Mouse (Mus musculus): Measurements from ENCODE around the gene Arvcf.

The Arvcf gene

DNA sequence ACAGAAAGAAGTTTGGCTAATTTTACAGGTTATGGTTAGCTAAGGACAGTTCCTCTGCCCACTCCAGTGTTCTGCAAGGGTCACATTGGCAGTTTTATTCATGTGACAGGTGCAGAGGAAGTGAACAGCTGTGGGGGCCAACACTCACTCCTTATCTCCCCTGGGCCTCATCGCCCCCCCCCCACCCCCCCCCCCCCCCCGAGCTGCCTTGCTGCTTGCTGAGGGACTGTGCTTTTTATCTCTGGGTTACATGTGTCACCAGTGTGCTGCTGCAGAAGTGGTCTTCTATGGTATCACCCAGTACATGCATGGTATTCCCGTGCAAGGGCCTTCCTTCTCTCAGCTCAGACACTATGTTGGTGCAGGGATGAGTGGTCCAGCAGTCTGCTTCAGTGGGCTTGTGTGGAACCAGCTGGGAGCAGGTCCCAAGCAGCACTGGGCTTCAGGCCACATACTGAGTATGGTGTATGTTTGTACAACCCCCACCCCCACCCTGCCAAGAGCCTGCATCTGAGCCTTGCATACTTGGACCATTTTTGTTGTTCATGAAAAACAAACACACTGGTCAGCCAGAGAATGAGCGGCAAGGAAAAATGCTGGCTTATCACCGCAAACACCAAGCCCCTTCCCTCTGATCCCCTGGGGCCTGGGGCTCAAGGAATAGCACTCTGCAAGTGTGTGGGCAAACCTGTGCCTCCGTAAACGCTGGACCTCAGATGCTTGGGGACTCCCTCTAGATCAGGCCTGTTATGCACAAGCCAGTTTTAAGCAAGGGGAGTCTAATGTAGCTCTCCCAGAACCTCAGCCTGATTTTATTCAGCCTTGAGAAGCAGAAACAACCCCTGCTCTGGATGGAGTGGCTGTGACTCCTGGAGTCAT is 40.0 kb downstream of the Arvcf start:
- DNase-seq (ENCODE audit: low spot score in 2 of 2) = peak in 1 of 2 experiments; percentile 17

DNA sequence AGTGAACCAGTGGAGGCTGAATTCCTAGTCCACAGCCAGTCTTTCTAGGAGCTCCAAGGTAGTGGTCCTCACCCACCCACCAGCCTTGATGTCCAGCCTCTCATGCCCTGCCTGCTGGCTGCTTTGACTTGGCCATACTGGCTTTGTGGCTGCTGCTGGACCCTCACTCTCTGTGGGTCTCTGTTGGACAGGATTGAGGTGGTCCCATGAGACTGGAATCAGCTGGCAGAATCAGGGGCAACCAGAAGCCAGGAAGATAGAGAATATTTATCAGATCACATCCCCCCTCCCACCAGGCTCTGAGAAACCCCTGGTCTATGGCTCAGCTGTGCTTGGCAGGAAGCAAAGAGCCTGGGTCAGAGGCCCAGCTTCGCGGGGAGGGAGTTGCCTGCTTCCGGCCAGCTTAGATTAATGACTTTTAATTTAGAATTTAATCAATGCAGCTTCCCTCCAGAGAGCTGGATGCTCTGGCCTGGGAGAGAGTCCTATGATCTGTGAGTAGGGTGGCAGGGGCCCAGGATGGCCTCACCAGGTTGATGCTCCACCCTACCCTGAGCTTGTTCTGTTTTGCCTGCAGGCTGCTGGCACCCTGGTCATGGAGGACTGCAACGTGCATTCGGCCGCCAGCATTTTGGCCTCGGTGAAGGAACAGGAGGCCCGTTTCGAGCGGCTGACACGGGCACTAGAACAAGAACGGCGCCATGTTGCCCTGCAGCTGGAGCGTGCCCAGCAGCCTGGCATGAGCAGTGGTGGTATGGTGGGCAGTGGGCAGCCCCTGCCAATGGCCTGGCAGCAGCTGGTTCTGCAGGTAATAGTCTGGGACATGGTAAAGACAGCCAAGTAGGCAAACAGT is 40.8 kb downstream of the Arvcf start:
- no peak for DNase-seq (ENCODE audit: low spot score in 2 of 2)

DNA sequence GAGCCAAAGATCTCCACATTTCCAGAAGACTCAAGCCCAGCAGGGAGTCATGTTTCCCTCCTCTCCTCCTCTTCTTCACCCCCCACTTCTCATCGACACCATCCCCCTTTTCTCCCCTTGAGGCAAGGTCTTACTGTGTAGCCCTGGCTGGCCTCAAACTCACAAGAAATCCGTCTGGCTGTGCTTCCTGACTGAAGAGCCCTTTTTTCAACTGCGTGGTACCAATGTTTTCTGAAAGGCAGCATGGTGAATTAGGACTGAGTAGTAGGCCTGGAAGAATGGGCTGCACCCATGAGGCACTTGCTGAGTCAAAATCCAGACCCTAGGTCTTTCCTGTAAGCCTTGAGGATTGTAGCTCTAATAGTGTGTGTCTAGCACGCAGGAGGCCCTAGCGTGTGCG is 42.4 kb downstream of the Arvcf start:
- DNase-seq (ENCODE audit: low spot score in 2 of 2) = no peak

DNA sequence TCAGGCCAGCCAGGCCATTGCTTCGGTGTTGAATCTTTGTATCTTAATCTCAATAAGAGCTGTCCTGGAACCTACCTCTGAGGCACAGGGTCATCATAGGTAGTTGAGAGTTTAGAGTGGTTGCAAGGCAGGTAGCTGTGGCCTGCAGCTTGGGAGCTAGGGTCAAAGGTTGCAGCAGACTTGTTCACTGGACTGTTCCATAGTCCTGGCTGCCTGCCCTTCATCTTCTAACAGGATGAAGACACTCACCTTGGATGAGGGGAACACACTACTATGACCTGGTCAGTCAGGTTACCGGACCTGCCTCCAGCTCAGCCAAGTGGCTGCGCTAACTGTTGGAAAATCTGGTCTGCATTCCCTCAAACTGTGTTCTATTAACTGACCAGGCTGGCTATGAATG is 43.1 kb downstream of the Arvcf start:
- DNase-seq (ENCODE audit: low spot score in 2 of 2) = no peak

DNA sequence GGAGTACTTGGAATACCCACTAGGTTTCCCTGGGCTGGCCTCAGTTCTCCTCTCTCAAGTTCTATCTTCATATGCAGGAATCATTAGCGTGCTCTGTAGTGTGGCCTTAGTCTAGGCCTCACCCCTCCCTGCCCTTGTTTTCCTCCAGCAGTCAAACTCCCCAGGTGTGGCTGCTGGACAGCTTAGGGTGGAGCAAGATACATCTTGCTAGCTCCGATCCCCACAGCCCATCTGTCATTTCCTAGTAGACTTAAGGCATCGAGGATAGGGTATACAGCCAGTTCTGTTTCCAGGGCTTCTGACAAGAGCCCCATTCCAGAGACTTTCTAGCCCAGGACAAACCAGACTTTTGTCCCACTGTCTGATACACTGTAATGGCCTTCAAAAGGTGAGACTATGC is 43.7 kb downstream of the Arvcf start:
- DNase-seq (ENCODE audit: low spot score in 2 of 2) = no peak

DNA sequence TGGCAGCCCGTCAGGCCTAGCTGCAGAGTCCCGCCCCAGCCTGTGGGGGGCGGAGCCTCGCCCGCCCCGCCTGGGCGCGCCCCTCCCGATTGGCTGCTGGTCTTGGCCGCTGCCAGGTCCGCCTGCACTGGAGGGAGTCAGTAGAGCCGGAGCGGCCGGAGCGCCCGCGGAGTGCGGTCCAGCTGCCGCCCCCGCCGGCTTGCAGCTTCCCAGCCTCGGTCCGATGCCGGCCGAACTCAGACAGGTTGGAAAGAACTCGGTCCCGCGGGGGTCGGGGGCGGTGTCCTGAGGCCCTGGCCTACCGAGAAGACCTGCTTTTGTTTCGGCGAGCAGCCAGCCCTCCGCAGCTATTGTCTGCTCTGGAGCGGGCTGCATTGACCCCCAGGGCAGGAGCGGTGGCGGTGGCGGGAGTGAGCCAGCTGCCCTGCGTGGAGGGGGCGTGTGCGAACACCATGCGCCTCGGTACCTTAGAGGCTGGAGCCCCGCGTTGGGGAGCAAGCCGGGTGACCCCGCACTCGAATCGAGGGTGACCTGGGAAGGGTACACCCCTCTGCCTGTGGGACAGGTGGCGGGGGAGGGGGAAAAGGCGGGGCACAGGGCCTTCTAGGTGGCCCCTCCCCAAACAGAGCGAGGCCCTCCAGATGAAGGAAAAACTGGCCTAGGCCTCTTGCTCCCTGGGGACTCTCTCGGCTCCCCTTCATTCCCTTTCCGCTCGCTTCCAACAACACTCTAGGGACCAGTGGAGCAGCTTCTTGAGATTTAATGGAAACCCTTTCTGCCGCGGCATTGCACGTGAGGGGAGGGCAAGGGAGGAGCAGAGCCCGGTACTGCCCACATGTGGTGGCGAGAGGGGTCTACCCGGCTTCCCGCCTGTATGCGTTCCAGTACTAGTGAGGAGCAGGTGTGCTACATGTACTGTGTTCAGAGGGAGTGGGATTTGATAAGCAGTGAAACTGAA is 44.8 kb downstream of the Arvcf start:
- DNase-seq (ENCODE audit: low spot score in 2 of 2) = peak; percentile 91 to 94

DNA sequence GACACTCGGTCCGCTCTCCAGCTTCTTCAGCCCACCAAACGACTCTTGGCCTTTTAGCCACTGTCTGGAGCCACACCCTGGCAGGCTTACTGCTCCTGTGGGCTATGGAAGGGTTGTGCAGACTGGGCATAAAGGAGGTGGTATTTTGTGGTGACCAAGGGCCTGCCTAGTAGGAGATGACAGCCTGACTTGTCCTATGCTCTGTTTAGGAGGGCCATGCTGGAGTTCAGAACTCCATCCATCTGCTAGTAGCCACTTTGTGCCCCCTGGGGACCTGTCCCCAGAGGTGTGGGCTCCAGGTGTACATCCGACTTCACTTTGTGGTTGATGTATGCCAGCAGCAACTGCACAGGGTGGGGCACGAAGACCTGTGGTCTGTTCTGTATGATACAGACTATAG is 45.6 kb downstream of the Arvcf start:
- no peak for DNase-seq (ENCODE audit: low spot score in 2 of 2)

DNA sequence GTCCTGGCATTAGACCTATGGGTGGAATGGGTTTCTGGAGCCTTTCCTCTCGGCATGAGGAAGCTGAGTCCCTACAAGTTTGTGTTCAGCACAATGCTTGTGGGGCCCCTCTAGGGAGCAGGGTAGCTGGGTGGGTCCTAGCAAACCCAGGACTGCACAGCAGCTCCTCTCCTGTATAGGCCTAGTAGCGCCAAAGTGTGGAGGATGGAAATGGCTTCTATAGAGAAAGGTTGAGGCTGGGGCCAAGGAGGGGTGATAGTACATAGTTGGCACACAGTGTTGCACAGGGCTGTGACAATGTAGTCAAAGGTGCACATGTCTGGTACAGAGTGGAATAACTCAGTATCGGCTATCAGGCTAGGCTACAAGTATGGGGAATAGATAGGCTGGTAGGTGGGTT is 46.1 kb downstream of the Arvcf start:
- DNase-seq (ENCODE audit: low spot score in 2 of 2) = no peak

DNA sequence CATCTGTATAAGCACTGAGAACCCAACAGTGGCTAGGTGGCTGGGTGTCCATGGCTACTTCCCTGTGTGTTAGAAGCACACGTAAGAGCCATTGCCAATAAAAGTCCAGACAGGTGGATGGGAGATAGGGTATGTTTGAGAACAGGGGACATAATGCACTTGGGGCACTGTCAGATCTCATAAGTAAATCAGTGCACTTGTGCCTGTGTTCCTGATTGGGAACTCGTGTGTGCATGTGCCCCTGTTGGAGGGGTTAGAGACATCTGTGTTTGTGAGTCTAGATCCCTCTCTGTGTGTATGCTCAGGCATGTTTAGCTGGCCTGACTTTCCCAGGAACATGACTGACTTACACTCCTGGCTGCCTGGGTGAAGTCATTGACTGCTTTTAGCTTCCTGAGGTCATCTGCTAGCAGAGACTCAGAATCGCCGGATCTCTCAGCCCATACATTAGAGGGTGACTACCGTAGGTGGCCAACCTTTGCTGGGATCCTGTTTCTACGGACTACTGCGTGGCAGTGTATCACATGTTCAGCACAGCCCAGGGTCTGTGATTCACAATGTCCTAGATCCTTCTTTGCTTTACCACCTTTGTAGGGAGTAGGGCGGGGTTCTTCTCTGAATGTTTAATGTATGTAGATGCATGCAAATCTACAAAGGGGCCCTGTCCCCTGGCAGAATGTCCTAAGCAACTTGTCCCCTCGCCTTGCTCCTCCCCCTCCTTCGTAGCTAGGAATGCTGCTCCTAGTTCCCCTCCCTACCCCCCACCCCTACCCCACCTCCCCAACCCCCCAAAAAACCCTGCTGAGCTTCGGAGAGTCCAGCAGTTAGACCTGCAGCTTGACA is 47.0 kb downstream of the Arvcf start:
- DNase-seq (ENCODE audit: low spot score in 2 of 2) = no peak

DNA sequence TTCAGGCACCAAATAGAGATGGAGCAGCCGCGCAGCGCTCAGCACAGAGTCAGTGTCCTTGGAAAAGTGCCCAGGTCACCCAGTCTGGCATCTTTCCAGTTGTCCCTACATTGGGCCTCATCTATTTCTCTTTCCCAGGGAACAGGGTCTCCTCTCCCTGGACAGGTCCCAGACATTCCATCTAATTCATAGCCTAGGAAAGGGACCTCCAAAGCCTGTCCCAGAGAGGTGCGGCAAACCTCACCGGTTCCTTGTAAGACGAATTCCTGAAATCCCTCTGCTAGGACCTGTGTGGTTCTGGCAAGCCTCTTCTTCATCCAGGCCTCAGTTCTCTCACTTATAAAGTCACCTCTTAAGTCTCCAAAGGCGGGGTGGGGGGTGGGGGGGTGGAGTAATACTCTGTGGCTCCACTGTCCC is 47.6 kb downstream of the Arvcf start:
- no peak for DNase-seq (ENCODE audit: low spot score in 2 of 2)

DNA sequence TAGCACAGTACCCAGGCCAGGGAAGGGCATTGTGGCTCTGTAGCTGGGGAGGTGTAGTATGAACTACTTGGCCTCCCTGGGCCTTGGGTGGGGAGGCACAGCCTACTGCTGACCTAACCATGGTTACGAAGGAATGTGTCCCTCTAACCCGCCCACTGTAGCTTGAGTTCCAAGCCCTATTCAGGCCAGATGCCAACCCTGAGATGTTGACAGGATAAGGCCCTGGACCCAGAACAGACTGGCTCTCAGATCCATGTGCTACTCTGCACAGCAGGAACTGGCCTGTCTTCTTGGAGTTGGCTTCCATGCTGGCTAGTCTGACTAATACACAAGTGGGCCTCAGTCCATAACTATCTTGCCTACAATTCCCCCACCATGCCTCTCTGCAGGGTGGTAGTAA is 48.2 kb downstream of the Arvcf start:
- DNase-seq (ENCODE audit: low spot score in 2 of 2) = no peak

DNA sequence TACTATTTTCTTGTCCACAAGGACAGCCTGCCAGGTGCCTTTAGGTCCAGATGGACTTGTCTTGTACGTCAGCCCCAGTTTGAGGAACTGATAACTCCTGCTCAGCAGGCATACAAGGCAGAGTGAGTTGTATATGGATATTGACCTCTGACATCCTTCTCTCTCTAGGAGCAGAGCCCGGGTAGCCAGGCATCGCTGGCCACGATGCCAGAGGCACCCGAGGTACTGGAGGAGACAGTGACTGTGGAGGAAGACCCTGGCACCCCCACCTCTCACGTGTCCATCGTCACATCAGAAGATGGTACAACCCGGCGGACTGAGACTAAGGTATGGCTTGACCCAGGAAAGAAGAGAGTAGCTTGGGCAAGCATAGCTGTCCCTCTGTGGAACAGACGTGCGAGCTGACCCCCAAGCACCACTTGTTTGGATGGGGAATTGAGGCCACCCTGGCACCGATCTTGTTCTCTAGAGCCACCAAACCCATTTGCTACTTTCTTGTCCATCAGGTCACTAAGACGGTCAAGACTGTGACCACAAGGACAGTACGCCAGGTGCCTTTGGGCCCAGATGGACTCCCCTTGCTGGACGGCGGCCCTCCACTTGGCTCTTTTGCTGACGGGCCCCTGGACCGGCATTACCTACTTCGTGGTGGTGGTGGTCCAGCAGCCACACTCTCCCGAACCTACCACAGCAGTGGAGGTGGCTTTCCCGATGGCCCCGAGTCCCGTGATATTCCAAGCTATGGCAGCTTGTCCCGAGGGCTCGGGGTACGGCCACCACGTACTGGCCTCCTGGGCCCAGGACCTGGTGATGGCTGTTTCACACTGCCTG is 49.0 kb downstream of the Arvcf start:
- DNase-seq (ENCODE audit: low spot score in 2 of 2) = no peak

DNA sequence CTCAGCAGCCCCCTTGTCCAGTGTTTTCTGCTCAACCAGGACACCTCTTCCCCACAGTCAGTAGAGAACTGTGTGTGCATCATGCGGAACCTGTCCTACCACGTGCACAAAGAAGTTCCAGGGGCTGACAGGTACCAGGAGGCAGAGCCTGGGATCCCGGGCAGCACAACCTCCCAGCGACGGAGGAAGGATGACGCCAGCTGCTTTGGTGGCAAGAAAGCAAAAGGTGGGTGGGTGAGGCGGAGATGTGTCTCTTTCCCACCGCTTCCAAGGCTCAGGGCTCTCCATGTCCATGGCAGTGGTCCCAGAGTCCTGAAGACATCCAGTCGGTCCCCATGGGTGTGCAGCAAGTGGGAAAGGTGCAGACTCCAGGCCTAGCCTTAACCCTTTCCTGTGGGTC is 52.0 kb downstream of the Arvcf start:
- no peak for DNase-seq (ENCODE audit: low spot score in 2 of 2)

DNA sequence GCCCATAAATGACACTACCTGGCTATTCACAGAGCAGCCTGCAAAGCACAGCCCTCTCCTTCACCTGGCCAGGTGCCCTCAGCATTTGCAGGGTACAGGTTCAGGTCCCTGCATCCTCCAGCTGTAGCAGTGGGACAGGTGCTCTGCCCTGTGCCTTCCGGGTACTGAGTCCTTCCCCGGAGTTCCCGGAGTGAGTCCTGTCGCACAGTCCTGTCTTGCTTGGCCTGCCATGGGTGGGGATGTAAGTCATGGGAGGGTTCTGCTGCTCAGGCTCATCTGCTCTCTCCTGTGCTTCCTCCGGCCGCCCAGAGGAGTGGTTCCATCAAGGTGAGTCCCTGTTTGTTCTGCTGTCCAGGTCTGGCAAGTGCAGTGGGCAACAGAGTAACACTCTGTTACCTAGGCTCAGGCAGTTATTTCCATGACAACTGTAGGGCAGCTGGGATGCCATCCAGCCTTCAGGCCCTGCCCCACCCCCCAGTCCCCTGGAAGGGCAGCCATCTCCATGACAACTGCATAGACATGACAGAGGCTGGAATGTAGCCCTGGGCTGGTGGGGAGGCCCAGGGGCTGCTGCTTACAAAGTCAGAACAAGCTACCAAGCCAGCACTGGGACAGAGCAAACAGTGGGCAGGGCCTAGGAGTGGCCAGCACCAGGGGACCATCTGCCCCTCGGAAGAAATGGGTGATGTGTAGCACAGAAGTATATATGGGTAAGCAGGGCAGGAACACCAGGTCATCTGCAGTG is 52.7 kb downstream of the Arvcf start:
- DNase-seq (ENCODE audit: low spot score in 2 of 2) = no peak

DNA sequence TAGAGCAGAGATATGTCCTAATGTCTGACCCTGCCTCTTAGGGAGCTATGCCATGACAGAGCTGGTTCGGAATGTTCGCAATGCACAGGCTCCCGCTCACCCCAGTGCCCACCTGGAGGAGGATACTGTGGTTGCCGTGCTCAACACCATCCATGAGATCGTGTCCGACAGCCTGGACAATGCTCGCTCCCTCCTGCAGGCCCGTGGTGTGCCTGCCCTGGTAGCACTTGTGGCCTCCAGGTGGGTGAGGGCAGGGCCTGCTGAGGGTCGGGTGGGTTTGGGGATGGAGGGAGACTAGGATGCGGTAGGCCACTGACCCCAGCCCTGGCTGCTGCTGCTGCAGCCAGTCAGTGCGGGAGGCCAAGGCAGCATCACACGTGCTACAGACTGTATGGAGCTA is 55.3 kb downstream of the Arvcf start:
- DNase-seq (ENCODE audit: low spot score in 2 of 2) = no peak

DNA sequence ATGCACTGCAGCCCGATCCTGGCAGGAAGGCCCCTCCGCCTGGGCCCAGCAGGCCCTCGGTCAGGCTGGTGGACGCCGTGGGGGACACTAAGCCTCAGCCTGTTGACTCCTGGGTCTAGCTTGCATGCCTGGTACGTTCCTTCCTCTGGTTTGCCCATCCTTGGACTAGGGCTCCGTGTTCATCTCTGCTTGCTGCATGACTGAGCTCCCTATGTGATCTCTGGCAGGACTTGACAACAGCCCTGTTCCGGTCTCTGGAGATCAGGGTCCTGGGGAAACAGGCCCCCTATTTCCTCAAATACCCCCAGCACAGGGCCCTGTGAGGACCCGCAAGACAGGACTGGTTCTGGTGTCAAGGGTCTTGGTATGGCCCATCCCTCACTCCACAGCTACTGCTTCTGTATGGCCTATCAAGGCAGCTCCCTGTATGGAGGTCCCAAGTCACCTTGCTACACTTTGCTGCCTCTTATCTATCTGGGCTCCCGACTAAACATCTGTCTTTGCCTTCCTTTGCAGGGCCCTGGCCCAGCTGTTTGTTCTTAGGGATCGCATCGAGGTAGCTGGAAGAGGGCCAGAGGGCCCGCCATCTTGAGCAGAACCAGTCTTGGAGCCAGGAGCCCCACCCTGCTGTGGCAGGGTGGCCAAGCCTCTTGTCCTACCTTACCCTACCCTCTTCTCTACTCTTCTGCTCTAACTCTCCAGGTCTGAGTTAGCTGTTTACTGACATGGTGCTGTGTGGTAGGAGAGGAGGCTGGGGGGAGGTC is 57.3 kb downstream of the Arvcf start:
- peak; percentile 78 to 80 for DNase-seq (ENCODE audit: low spot score in 2 of 2)

DNA sequence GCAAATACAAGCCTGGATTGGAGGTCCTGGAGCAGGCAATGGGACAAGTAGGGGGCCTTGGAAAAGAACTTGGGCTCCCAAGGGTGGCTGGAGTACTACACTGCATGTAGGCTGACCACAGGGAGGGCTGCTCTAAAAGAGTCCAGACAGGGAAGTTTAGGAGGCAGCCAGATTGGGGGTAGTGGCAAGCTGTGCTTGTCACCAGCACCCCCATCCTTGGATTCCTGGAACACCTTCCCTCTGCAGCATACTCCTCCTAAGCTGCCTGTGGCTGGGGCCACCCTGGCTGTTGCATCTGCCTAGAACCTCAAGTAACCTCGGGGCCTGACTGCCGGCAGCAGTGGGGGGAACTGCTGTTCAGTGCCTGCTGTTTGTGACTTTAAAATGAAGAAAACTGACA is 57.9 kb downstream of the Arvcf start:
- no peak for DNase-seq (ENCODE audit: low spot score in 2 of 2)

DNA sequence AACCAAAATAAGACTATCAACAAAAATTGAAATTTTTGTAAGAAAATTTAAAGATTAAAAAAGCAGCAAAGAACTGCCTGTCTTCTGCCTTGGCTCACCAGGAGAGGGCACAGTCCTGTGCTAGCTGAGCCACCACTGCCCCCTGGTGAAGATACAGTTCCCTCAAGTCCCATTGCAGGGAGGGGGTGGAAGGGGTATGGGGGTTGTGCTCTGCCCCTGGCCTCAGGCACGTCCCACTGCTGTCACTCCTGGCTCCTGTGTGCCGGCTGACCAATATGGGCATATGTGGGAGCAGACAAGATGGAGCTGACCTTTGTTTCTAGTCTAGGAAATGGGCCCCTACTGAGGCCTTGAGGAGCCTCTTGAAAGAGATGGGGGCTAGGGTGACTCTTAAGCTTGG is 58.3 kb downstream of the Arvcf start:
- peak; percentile 71 to 83 for DNase-seq (ENCODE audit: low spot score in 2 of 2)

DNA sequence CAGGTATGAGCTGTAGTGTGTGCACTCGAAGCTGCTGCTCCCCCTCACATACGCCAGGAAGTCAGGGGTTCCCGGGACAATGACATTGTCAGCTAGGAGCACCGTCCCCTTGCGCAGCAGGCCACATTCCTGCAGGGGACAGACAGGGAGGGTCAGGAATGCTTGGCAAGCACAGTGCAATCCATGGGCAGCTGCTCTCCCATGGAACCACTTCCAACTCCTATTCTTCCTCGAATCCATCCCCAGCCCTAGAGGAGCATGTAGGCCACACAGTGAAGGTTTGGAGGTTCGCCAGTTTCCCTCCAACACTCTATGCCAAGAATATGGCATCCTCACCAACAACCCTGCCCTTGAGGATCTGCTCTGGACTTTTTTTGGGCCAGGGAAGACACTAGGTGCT is 59.9 kb downstream of the Arvcf start:
- DNase-seq (ENCODE audit: low spot score in 2 of 2) = no peak
